Mouse (Mus musculus) layer of hippocampus, postnatal 14 days (tissue): ENCODE results near the gene Gpsm3. TPM values are rescaled to one million over a fixed set of nuclear protein-coding genes. Genes with fewer than 3 reads are reported as not detected.
"Not testable (repeated sequence)": the region's sequence is repeated elsewhere in the genome, so short reads cannot be mapped to it uniquely, and the experiment has no call there.

Source experiments
- DNase-seq, 2 experiments: peaks; one replicate each; pipeline ENCODE4 v3.0.0; 2021 to 2022; ENCODE audit warnings: low spot score in 2 of 2, mixed read lengths in 1 of 2
- long read RNA-seq, 2 experiments: library from polyadenylated mRNA; stranded (forward); transcript quantifications; one replicate each; pipeline ENCODE4 v2.0.0; 2021
- total RNA-seq, 2 experiments: library from RNA; stranded (reverse); gene quantifications; 2 replicates each; pipeline ENCODE4 v1.2.3; 2021

Gene Gpsm3
- 1 to 10 TPM; 3.1 to 3.5 TPM for total RNA-seq
- long read RNA-seq, experiment 1, partial matches to known transcripts, result 1 of 1 reads
- long read RNA-seq, experiment 1, other reads (novel, unspliced or antisense), result 0 of 1 reads
- long read RNA-seq, experiment 2, partial matches to known transcripts, result 0 of 3 reads
- long read RNA-seq, experiment 2, other reads (novel, unspliced or antisense), result 1 of 3 reads

DNA sequence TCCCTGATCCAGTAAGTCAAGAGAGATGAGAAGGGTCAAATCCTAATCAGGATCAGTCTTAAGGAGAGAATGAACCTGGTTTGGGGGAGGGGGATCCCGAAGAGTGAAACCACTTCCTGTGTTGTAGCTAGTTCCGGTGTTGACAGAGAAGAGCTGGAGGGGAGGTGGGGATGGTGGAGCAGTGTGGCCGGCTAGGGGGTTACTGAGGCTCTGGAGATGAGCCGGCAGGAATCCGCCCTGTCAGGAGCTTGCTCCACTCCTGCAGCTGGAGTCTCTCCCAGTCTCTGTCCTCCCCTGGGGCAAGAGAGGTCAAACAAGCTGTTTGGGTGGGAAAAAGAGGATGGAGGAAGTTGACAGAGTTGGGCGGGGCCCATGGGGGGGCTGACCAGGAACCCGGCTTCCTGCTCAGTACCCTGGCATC, at the start of gene Gpsm3:
Gene Gpsm3, plus strand, starts transcription at position 126 of the 421 bp plus-strand sequence.
- no peak for DNase-seq

DNA sequence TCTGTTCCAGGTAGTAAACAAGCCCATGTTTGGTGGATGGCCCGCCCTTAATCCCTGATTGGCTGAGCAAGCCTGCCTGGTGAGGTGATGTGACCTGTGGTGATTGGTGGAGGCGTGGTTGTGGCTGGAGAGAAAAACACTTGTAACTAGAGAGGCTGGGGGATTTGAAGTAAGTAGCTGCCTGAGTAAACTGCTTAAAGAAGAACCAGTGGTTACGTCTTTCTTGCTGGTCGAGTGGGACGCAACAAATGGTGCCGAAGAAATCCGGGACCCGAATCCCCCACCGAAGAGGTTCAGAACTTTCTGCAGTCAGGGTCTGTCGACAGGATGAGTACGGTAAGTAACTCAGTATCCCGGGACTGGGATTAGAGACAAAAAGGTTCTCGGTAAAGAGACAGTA, 46.0 kb upstream of the Gpsm3 start:
- DNase-seq, result not testable (repeated sequence)

- DNase-seq, result no peak
These were observed 42.8 kb upstream of the Gpsm3 start for GRCm38 (mm10) chr17:34546797-34547196.

- no peak for DNase-seq
These were observed 42.0 kb upstream of the Gpsm3 start for GRCm38 (mm10) chr17:34547601-34548000.

DNA sequence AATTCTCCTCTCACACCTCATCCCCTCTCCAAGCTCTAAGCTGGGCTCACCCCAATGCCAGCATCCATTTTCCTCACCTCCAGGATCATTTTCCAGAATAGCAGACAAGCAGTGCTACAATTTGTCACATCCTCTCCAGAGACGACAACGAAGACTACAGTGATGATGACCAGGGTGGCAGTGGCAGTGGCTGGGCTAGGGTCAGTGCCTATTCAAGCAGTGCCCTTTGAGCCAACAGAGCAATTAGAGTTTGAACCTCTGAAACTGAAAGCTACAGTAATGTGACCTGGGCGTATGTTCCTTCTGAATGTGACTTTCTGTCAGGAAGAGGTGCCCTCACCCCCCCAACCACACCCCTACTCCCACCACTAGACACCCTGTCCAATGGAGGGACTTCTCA, 40.5 kb upstream of the Gpsm3 start:
- DNase-seq, result no peak

- DNase-seq, result no peak
These were observed 39.8 kb upstream of the Gpsm3 start for GRCm38 (mm10) chr17:34549843-34550242.

- DNase-seq, result peak; percentile 54 to 71
These were observed 34.1 kb upstream of the Gpsm3 start for GRCm38 (mm10) chr17:34555483-34555882.

GRCm38 (mm10) chr17:34556406-34556805, 33.2 kb upstream of the Gpsm3 start:
- DNase-seq, result no peak

DNA sequence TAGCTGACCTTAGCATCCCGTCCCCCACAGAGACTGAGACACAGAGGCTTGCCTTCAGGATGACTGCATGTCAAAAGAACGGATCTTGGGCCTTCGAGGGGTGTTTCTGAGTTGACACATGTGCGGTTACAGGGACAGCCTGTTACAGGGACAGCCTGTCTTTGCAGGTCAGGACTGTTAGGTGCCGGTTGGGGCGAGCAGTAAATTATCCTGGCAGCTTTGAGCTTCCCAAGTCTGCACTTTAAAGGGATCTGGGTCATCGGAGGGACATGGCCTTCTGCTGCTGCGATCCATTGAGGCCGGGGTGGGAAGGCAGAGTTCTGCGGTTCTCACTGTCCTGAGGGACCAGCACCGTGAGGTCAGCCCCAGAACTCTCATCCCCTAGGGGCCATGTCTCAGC, 32.2 kb upstream of the Gpsm3 start:
- no peak for DNase-seq

DNA sequence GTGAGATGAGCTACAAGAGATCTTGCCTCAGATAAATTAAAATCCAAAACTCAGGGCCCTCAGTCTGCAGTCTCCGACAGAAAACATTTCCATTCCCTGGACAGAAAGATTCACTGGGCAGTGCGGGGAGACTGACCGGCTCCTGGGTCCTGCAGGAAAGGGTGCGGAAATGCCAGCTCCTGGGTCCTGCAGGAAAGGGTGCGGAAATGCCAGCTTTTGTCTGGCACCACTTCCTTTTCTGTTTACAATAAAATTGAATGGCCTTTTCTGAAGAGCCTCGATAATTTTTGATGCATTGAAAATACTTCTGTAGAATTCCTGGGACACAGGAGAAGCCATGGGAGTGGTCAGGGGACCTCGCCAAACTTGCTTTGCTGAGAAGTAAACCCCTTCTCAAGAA, 30.5 kb upstream of the Gpsm3 start:
- no peak for DNase-seq

- no peak for DNase-seq
These were observed 29.7 kb upstream of the Gpsm3 start for GRCm38 (mm10) chr17:34559895-34560294.

GRCm38 (mm10) chr17:34560438-34560837, 29.2 kb upstream of the Gpsm3 start:
- DNase-seq, result no peak

DNA sequence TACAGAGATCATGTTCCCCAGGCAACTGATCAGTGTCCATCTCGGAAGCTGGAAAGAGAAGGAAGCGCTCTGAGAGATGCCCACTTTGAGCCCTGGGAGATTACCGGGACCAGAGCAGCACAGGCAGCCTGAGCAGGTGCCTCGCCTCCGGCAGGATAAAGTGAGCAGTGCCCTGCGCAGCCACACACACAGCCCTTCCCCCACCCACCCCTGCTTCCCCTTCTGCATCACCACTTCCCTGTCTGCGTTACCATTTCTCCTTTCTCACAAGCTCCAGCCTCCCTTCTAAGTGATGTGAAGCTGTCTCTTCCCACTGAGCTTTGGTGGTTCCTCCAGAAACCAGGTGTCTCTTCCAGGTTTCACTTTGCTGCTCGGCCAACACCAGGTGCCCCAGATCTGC, 28.4 kb upstream of the Gpsm3 start:
- DNase-seq, result no peak

DNA sequence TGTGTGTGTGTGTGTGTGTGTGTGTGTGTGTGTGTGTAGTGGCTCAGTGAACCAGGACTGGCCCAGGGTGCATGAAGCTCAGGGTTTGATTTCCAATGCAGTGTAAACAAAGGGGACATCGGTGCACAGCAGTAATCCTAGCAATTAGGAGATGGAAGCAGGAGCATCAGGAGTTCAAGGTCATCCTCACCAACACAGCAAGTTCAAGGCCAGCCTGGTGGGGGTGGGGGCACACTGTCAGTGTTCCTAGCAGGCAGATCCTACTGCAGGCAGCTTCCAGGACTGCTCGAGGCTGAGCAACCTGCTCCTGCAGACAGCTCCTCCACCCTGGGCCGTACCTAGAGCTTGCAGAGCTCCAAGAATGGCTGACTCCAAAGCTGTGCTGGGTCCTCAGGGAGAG, 27.0 kb upstream of the Gpsm3 start:
- DNase-seq, result no peak

DNA sequence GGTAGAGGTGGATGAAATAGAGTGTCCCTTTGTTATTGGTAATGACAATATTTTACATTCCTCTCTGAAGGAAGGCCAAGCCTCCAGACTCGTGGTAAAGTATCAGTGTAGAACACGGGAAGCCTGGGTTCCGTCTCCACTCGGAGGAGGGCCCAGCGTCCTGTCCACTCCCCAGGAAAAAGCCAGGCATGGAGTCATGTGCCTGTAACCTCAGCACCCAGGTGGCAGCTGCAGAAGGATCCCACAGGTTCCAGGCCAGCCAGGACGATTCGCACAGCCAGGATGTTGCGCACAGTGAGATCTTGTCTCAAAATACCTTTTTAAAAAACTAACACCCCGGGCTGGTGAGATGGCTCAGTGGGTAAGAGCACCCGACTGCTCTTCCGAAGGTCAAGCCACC, 26.3 kb upstream of the Gpsm3 start:
- DNase-seq, result no peak

DNA sequence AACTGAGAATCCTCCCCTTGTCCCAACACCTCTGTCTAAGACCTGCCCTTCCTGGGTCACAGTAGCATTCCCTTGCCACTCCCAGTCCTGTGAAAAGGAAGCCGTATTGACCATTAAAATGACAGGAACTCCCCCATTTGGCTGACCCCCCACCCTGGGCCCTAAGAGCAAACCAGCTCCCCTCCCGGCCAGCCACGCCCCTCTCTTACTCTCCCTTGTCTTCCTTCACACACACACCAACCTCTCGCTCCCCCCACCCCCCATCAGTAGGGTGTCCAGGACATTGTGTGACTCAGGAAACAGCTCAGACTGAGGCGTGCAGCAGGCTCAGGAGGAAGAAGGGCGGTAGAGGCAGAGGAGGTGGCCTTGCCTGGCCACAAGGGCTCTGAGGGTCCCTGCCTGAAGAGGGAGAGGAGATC, 25.6 kb upstream of the Gpsm3 start, which contains the start of gene Notch4:
Gene Notch4, plus strand, starts transcription at position 266 of the 419 bp plus-strand sequence.
- DNase-seq, result no peak

DNA sequence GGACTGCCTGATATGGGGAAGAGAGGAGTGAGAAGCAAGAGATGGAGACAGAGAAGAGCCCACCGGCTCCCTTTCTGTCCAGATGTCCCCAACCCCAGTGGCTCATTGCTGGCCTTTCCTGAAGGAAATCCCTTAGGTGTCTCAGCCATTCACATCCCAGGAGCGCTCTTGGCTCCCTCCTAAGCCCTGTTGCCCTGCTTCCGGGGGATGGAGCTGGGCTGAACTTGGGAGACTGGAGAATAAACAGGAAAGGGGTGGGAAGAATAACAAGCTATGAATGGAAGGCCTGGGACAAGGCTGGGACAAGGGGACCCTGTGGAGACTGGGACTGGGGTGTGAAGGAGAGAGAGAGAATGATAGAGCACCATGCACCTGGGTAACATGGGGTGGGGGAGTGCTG, 24.8 kb upstream of the Gpsm3 start:
- no peak for DNase-seq

DNA sequence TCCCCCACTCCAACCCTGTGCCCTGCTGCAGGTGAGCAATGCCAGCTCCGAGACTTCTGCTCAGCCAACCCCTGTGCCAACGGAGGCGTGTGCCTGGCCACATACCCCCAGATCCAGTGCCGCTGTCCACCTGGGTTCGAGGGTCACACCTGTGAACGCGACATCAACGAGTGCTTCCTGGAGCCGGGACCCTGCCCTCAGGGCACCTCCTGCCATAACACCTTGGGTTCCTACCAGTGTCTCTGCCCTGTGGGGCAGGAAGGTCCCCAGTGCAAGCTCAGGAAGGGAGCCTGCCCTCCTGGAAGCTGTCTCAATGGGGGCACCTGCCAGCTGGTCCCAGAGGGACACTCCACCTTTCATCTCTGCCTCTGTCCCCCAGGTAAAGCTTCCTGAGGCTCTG, 22.3 kb upstream of the Gpsm3 start:
- DNase-seq, result no peak

DNA sequence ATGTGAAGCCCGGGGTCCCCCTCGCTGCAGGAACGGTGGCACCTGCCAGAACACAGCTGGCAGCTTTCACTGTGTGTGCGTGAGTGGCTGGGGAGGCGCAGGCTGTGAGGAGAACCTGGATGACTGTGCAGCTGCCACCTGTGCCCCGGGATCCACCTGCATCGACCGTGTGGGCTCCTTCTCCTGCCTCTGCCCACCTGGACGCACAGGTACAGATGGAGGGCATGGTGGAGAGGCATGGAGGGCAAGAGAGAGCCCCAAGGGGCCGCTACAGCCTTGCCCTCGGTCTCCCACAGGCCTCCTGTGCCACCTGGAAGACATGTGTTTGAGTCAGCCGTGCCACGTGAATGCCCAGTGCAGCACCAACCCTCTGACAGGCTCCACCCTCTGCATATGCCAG, 21.2 kb upstream of the Gpsm3 start:
- DNase-seq, result no peak

DNA sequence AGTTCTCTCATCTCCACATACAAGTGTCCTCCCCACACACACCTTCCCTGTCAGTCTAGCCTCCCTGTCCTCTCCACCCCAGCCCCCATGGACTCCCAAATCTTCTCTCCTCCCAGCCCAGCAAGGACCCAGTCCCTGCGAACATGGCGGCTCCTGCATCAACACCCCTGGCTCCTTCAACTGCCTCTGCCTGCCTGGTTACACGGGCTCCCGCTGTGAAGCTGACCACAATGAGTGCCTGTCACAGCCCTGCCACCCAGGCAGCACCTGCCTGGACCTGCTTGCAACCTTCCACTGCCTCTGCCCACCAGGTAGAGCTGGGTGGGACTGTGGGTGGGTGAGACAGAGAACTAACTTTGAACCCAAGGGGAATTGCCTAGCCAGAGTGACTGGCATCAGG, 19.7 kb upstream of the Gpsm3 start:
- no peak for DNase-seq

- no peak for DNase-seq
These were observed 17.7 kb upstream of the Gpsm3 start for GRCm38 (mm10) chr17:34571875-34572274.

DNA sequence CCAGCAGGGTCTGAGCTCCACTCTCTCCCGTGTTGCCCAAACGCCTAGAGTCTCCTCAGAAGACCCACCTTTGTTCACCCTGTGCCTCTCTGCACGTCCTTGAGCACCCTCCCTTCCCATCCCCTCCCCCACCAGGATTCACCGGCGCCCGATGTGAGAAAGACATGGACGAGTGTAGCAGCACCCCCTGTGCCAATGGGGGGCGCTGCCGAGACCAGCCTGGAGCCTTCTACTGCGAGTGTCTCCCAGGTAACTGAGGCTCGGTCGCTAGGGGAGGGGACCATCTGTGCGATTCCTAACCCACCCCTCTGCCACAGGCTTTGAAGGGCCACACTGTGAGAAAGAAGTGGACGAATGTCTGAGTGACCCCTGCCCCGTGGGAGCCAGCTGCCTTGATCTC, 17.2 kb upstream of the Gpsm3 start:
- no peak for DNase-seq

DNA sequence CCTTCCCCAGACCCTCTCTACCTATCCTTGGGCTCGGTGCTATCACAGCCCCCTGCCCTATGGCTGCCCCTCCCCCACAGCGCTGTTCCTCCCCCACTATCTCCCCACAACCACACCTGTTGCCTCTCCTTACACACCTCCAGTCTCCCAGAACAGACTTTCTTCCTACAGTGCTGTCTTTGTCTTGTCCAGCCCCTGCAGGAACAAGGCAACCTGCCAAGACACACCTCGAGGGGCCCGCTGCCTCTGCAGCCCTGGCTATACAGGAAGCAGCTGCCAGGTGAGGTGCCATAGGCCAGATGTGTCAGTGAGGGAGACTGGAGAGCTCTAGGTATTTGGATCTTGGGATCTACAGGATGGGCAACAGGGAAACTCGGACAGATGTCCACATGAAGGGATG, 13.0 kb upstream of the Gpsm3 start:
- DNase-seq, result no peak

GRCm38 (mm10) chr17:34578070-34578469, 11.5 kb upstream of the Gpsm3 start:
- DNase-seq, result no peak
